Mouse (Mus musculus): ENCODE measurements around the gene Gm3138.
"Not testable (repeated sequence)": the region's sequence is repeated elsewhere in the genome, so short reads cannot be mapped to it uniquely, and the experiment has no call there.

Gene Gm3138

DNA sequence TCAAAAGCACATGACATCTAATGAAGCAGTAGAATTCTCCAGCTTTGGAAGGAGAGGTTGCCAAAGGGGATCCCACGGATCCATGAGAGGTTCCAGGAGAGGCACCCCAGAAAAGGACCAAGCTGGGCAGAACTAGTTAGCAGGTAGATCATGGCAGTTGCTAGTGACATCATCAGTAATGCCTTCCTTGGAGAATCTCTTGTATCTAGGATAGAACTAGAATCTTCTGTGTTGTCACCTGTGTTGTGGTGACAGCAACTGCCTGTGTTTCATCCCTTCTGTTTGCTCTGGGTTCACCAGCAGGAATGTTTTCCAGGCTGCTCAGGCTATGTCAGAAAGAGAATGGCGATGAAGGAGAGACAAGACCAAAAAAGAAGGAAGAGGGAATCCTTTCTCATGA, at the start of gene Gm3138:
TSS of gene Gm3138 (plus strand) at position 301 of the 400 bp plus-strand sequence.
- DNase-seq: not testable (repeated sequence)

DNA sequence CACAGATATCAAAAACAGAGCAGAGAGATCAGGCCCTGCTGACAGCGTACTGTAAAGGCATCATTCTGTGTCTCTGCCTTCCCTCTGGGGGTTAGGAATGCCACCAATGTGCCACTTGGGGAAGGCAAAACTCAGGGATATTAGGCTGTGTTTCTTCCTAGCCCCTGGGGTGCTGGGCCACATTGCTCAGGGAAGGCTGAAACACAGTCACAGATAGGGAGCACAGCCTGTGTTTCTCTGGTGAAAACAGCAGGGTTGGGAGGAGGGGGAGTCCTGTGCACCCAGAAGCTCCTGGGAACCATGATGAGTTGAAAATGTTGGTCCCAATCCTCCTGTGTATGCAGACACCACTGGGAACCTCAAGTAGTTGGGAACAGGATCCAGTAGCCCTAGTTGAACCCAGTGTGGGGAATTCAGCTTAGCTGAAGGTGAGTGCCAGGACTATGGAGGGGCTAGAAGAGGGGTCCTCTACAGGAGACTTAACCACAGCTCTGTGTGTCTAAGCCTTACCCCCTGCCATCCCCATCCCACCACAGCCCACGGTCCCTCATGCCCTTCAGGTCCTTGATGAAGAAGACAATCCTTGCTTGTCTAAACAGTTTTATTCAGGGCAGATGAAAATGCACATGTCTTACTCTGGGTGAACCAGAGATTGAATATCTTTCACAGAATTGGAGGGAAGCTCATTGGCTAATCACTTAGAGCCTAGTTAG, 20.0 kb downstream of the Gm3138 start:
- not testable (repeated sequence) for DNase-seq

DNA sequence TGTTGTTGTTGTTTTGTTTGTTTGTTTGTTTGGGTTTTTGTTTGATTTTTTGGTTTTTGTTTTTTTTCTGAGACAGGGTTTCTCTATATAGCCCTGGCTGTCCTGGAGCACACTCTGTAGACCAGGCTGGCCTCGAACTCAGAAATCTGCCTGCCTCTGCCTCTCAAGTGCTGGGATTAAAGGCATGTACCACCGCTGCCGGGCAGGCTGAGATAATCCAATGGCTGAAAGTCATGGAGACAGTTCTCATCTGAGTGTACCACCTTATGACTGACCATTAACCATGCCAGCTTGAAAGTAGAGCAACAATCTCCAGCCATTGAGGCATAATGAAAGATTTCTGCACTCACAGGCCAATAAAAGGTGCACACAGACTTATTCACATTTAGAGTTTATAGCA, 30.4 kb downstream of the Gm3138 start:
- DNase-seq: not testable (repeated sequence)
